ENCODE assay signal across 7 mouse cellular contexts in the genomic region with DNA sequence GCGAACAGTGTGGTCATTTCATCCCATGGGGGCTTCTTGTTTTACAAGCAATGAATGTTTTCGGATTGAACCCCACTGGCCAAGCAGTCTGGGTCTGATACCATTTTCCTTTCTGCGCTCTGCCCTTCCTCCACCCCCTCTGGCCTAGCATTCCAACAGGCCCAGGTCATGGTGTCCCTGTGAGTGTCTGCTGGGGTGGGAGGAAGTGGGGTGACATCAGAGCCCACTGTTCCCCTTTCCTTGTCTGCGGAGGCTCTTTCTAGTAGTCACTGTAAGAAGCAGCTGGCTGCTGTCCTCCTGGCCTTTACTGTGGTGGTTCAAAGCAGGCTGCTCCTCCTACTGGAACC. TPM values are rescaled to one million over a fixed set of nuclear protein-coding genes. Genes with fewer than 3 reads are reported as not detected.
DNase-seq lines count a peak whose midpoint lies in the region.

No protein-coding gene starts in this region.

- peak; percentile 35 for DNase-seq in ovary, adult 18-20 months (ENCODE audit: low spot score)
- DNase-seq in ovary, postnatal 14 days (ENCODE audit: low spot score): no peak
- peak; percentile 65 to 80 for DNase-seq in heart, adult 9 months (ENCODE audit: low spot score in 2 of 2)
- peak; percentile 55 for DNase-seq in kidney, postnatal 10 days
- peak; percentile 41 to 47 for DNase-seq in monocyte, adult 2 months (ENCODE audit: low read depth in 1 of 2, low spot score in 2 of 2)
- no peak for DNase-seq in cerebellum, adult 9-11 months
- no peak for DNase-seq in frontal cortex, adult 2 months (ENCODE audit: extremely low spot score in 1 of 2, low spot score in 1 of 2)

RNA-seq across cellular contexts. Expression of a gene that starts 10.9 kb away (rescaled TPM):
- 28.5 and 30.9 TPM in 2 replicates for polyA plus RNA-seq in frontal cortex, adult 2 months (2012; rRNA removed)

Comparison
In these comparisons a context has a peak if more than half of its experiments do, and no peak if none do; other contexts are left out.
1. DNase-seq: peak in ovary, adult 18-20 months (single experiment), heart, adult 9 months (2 of 2), kidney, postnatal 10 days (single experiment) and monocyte, adult 2 months (2 of 2); none in ovary, postnatal 14 days (single experiment), cerebellum, adult 9-11 months (single experiment) and frontal cortex, adult 2 months (0 of 2).